8 mouse cellular contexts compared by ENCODE assay signal in the genomic region with DNA sequence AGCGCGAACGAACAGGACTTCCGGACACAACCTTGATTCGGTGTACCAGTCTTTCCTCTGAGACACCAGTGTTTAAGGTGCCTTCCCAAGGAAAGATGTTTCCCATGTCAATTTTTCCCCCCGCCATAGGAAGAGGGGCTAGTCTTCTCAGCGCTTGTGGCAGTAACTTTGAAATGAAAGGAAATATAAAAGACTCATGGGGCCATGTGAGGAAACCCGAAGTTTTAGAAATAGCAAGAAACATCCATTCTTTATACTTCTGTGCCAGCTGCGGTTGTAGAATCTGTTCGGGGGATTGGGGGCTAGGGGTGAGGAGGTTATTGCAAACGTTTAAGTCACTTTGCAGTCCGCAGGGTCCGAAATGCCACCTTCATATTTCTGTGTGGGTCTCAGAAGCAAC. TPM values are rescaled to one million over a fixed set of nuclear protein-coding genes. Genes with fewer than 3 reads are reported as not detected.
A peak's percentile ranks its signal among the peaks of the same experiment; 100 is the strongest.
DNase-seq lines count a peak whose midpoint lies in the region; ATAC-seq and TF ChIP-seq lines count a peak whose summit lies in the region.

No protein-coding gene starts in this region.

- intact Hi-C loops in heart, adult 2 months (cut with DNase I), result no loop called here

- H3K27ac ChIP-seq in heart, adult 2 months, result no peak overlapping the region
- no peak overlapping the region for H3K27ac ChIP-seq in forebrain, embryonic 16.5 days (ENCODE audit: low read length)
- no peak overlapping the region for H3K27ac ChIP-seq in liver, embryonic 14.5 days

- DNase-seq in heart, adult 2 months, result no peak
- no peak for DNase-seq in heart, adult 18-20 months
- peak; percentile 64 for DNase-seq in A20 (ENCODE audit: low read depth, low spot score)
- DNase-seq in liver, embryonic 14.5 days (ENCODE audit: low read depth in 3 of 3, low spot score in 3 of 3), result no peak
- DNase-seq in adrenal gland, postnatal 14 days, result no peak
- DNase-seq in testis, postnatal 14 days (ENCODE audit: low spot score), result no peak
- no peak for DNase-seq in spleen, postnatal 14 days (ENCODE audit: low spot score in 2 of 2)

- no peaks in the 10 kb centered on the region for H3K36me3 ChIP-seq in heart, adult 2 months (ENCODE audit: control insufficient read depth, insufficient read depth, low read length)
- no peaks in the 10 kb centered on the region for H3K36me3 ChIP-seq in forebrain, embryonic 16.5 days (ENCODE audit: control insufficient read depth, insufficient read depth)
- H3K36me3 ChIP-seq in liver, embryonic 14.5 days (replicated peaks; ENCODE audit: control insufficient read depth, insufficient read depth, low read depth), result no peaks in the 10 kb centered on the region

- H3K79me2 ChIP-seq in heart, adult 2 months (replicated peaks; ENCODE audit: control insufficient read depth, insufficient read depth, low read length), result no peaks in the 10 kb centered on the region

- peaks cover 3% of the 10 kb centered on the region; the same call in 1 of the 2 replicates for H3K27me3 ChIP-seq in heart, adult 2 months (ENCODE audit: control insufficient read depth, insufficient read depth, low read length)
- peaks cover 10% of the 10 kb centered on the region; the same call in 1 of the 2 replicates for H3K27me3 ChIP-seq in forebrain, embryonic 16.5 days (replicated peaks; ENCODE audit: control insufficient read depth, insufficient read depth, low read length)
- no peaks in the 10 kb centered on the region for H3K27me3 ChIP-seq in liver, embryonic 14.5 days (ENCODE audit: control insufficient read depth, insufficient read depth, low read length)

- whole genome bisulfite sequencing in heart, adult 2 months, result 26% methylated on average over 13 of the region's 13 CpGs
- 19% methylated on average over 13 of the region's 13 CpGs for WGBS in forebrain, embryonic 16.5 days
- 5% methylated on average over 13 of the region's 13 CpGs for WGBS in liver, embryonic 14.5 days (ENCODE audit: insufficient replicate concordance)

- no peaks in the 10 kb centered on the region for H3K9me3 ChIP-seq in forebrain, embryonic 16.5 days (ENCODE audit: control insufficient read depth, low read length)
- H3K9me3 ChIP-seq in liver, embryonic 14.5 days (ENCODE audit: control insufficient read depth, low read length), result no peaks in the 10 kb centered on the region

- TF ChIP-seq EP300 in heart, adult 2 months (IDR thresholded peaks at IDR 0.05; ENCODE audit: insufficient read depth, low read depth, low read length), result no peak
- no peak for TF ChIP-seq EP300 in liver, embryonic 14.5 days (IDR thresholded peaks at IDR 0.05; ENCODE audit: low read depth)

- ATAC-seq in forebrain, embryonic 16.5 days, result no peak
- no peak for ATAC-seq in liver, embryonic 14.5 days (ENCODE audit: insufficient read depth)

- peak overlapping the region; percentile 17 for H3K4me2 ChIP-seq in forebrain, embryonic 16.5 days (ENCODE audit: low read length)
- peak overlapping the region; percentile 78 for H3K4me2 ChIP-seq in liver, embryonic 14.5 days (ENCODE audit: low read depth)

- H3K9ac ChIP-seq in heart, adult 2 months (ENCODE audit: low read depth, low read length), result no peak overlapping the region
- no peak overlapping the region for H3K9ac ChIP-seq in forebrain, embryonic 16.5 days (replicated peaks; ENCODE audit: low read depth, low read length)
- peak overlapping the region; percentile 5; the same call in 1 of the 2 replicates for H3K9ac ChIP-seq in liver, embryonic 14.5 days (replicated peaks)

- TF ChIP-seq CTCF in heart, adult 2 months (IDR thresholded peaks at IDR 0.05), result no peak
- no peak for TF ChIP-seq CTCF in liver, embryonic 14.5 days (IDR thresholded peaks at IDR 0.05; ENCODE audit: low read depth)

- peak overlapping the region; percentile 23 for H3K4me3 ChIP-seq in heart, adult 2 months
- H3K4me3 ChIP-seq in forebrain, embryonic 16.5 days (replicated peaks; ENCODE audit: low read length), result peak overlapping the region; percentile 17; the same call in 1 of the 2 replicates
- peak overlapping the region; percentile 46 to 71 for H3K4me3 ChIP-seq in liver, embryonic 14.5 days (ENCODE audit: insufficient read depth in 1 of 2, low read depth in 2 of 2, low read length in 2 of 2)

- TF ChIP-seq POLR2A in heart, adult 2 months (IDR thresholded peaks at IDR 0.05; ENCODE audit: insufficient read depth, low read depth, low read length), result no peak

- H3K4me1 ChIP-seq in heart, adult 2 months (ENCODE audit: control insufficient read depth, insufficient read depth, low read length), result no peaks in the 10 kb centered on the region; the same call in 1 of the 2 replicates
- H3K4me1 ChIP-seq in forebrain, embryonic 16.5 days (replicated peaks; ENCODE audit: control insufficient read depth, insufficient read depth, low read length), result no peaks in the 10 kb centered on the region
- H3K4me1 ChIP-seq in liver, embryonic 14.5 days (replicated peaks; ENCODE audit: control insufficient read depth in 2 of 2, insufficient read depth in 2 of 2, low read length in 1 of 2), result peaks cover 0 to 9% of the 10 kb centered on the region in 2 experiments; a peak in 2 of 4 replicates

RNA-seq across cellular contexts. Expression of a gene that starts 49.3 kb away (rescaled TPM):
- total RNA-seq in heart, adult 2 months (2021), result not detected
- polyA plus RNA-seq in heart, adult 2 months (2012; rRNA removed), result not detected in 2 replicates
- total RNA-seq in heart, adult 18-20 months (2021), result not detected
- polyA plus RNA-seq in forebrain, embryonic 16.5 days (2015; fragmentation: Nextera tagmentation; extraction: Ambion mirVana), result not detected in 2 replicates
- not detected in 2 replicates for polyA plus RNA-seq in liver, embryonic 14.5 days (2012; rRNA removed)
- polyA plus RNA-seq in liver, embryonic 14.5 days (2014; fragmentation: Nextera tagmentation; extraction: Ambion mirVana), result not detected in 2 replicates
- total RNA-seq in adrenal gland, postnatal 14 days (2021), result not detected in 2 replicates
